Mouse (Mus musculus) neural tube, embryonic 11.5 days (tissue): Measurements from ENCODE around the gene Usp9y. TPM values are rescaled to one million over a fixed set of nuclear protein-coding genes. Genes with fewer than 3 reads are reported as not detected.

Source experiments
- ATAC-seq: fragments of 200-750 bp; cut with Nextera tagmentation; 2 replicates; pipeline ENCODE4 v1.8.0; 2017; ENCODE audit warnings: moderate number of reproducible peaks, mild to moderate bottlenecking, moderate TSS enrichment, moderate library complexity; ENCODE audit not compliant: insufficient read depth, low FRiP score, low TSS enrichment
- DNase-seq: peaks from one replicate; pipeline ENCODE4 v3.0.0-alpha.2; 2015; ENCODE audit warnings: low spot score
- H3K27ac ChIP-seq: fragments of 300-500 bp; sonication (generic); 2 replicates; pipeline ENCODE4 v1.5.1; 2014; ENCODE audit warnings: low read depth, mild to moderate bottlenecking, low read length
- H3K27me3 ChIP-seq: fragments of 300-500 bp; sonication (generic); 2 replicates; pipeline ENCODE4 v1.6.1; 2014; ENCODE audit warnings: mild to moderate bottlenecking, low read length, mixed read lengths; ENCODE audit not compliant: control insufficient read depth, insufficient read depth
- H3K36me3 ChIP-seq: fragments of 300-500 bp; sonication (generic); 2 replicates; pipeline ENCODE4 v1.6.1; 2014; ENCODE audit warnings: mild to moderate bottlenecking, low read length, moderate library complexity, mixed read lengths; ENCODE audit not compliant: control insufficient read depth, insufficient read depth
- H3K4me1 ChIP-seq: fragments of 300-500 bp; sonication (generic); 2 replicates; pipeline ENCODE4 v1.6.1; 2014; ENCODE audit warnings: low read length, mixed read lengths; ENCODE audit not compliant: control insufficient read depth, insufficient read depth
- H3K4me2 ChIP-seq: fragments of 300-500 bp; sonication (generic); 2 replicates; pipeline ENCODE4 v1.6.1; 2014; ENCODE audit warnings: low read depth, mild to moderate bottlenecking, moderate library complexity
- H3K4me3 ChIP-seq: fragments of 300-500 bp; sonication (generic); 2 replicates; pipeline ENCODE4 v1.5.1; 2014; ENCODE audit warnings: low read depth, low read length
- H3K9ac ChIP-seq: fragments of 300-500 bp; sonication (generic); 2 replicates; pipeline ENCODE4 v1.6.1; 2014; ENCODE audit warnings: mild to moderate bottlenecking, low read length
- H3K9me3 ChIP-seq: fragments of 300-500 bp; sonication (generic); 2 replicates; pipeline ENCODE4 v1.6.1; 2016; ENCODE audit warnings: low read length; ENCODE audit not compliant: control insufficient read depth
- WGBS: fragments of 180-500 bp; shearing (Covaris S2); extraction: QIAGEN DNeasy Blood & Tissue Kit; methylation state at CpG from one replicate; pipeline ENCODE4 v1.1.7; 2014; 5-methylcytosine and 5-hydroxymethylcytosine counted together
- polyA plus RNA-seq: library from polyadenylated mRNA; unstranded; fragments of >200 nt; fragmentation: Nextera tagmentation; extraction: Ambion mirVana; gene quantifications from 2 replicates; pipeline ENCODE4 v1.2.1, GENCODE M21; 2014

The Usp9y gene
- not detected in 2 replicates for polyA plus RNA-seq

DNA sequence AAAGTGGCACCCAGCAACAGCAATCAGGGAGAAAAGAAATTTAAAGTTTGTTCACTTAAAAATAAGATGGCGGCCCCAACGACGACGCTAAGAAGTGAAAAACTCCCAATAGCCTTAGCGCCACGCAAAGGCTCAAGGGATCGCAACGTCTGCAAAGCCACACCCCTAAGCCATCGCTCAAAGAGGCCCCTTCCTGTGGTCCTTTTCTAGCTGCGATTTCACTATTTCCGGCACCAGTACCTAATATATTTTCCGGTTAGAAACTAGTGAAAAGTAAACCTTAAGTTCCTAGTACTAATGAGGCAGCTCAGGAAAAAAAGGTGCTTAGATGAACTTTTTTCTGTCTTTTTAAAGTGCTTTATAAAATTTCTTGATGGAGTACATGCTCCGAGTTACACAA lies at the start of gene Usp9y:
Gene Usp9y (minus strand): TSS at position 101 of the 400 bp plus-strand sequence.
- no peaks in the 10 kb centered on the region for H3K9me3 ChIP-seq
- ATAC-seq (no peak), DNase-seq (no peak)
- no peak within 1 kb of the TSS for H3K9ac ChIP-seq
- no peak within 1 kb of the TSS for H3K4me2 ChIP-seq
- no peak within 1 kb of the TSS for H3K27ac ChIP-seq
- no peaks in the 10 kb centered on the region for H3K36me3 ChIP-seq
- no peaks in the 10 kb centered on the region for H3K27me3 ChIP-seq
- H3K4me1 ChIP-seq, result no peaks in the 10 kb centered on the region
- H3K4me3 ChIP-seq, result no peak within 1 kb of the TSS
- WGBS, result 93% methylated on average over 13 of the region's 13 CpGs

DNA sequence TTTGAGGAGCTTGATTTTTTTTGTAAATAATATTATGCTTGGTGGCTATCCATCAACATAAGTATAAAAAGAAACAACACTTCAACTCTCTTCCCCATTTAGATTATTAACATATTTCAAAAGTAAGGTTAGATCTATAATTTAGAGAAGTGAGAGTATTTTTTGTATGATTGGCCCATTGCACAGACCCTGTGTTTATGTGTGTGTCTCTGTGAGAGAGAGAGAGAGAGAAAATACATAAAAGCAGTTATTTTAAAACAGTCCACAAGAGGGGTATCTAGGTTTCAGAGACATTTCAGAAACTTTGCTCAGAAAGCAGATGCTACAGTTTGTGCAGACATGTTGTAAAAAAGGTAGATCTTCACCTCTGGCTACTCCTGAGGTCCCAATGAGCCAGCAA lies 165.9 kb downstream of the Usp9y start:
- no peak for DNase-seq
- ATAC-seq, result no peak
- Histone ChIP-seq H3K9ac (no peak overlapping the region), H3K4me3 (no peak overlapping the region), H3K4me1 (no peaks in the 10 kb centered on the region), H3K27me3 (no peaks in the 10 kb centered on the region), H3K9me3 (no peaks in the 10 kb centered on the region), H3K36me3 (no peaks in the 10 kb centered on the region), H3K27ac (no peak overlapping the region), H3K4me2 (no peak overlapping the region)

DNA sequence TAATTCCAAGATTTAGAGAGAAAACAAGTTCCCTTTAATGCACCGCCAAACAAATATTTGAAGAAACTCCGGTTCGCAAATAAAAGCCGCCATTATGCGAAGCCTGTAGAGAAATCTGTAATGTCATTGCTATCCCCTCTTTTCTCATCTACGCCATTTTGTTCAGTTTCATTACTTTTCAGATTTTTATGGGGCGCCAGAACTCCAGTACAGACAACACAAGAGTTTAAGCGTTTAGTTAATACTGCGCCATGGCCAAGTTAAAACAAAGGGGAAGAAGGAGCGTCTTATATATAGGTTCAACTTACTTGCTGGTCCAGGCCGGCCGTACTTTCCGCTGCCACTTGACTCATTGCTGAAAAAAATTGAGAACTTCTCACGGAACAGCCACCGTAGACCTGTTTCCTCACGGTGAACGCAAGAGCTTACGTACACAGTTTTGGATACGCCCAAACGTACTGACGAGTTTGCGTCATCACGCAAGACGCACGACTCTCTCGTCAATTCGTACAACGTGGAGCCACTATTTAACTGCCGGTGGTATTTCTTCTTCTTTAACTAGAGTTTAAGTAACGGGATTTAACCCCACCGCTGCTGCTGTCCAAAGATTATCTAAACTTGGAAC lies 173.3 kb downstream of the Usp9y start, which contains the start of gene Ddx3y:
Gene Ddx3y (minus strand): TSS at position 459 of the 625 bp plus-strand sequence.
- Histone ChIP-seq H3K9me3 (no peaks in the 10 kb centered on the region), H3K9ac (peak within 1 kb of the TSS; percentile 42), H3K36me3 (no peaks in the 10 kb centered on the region), H3K4me1 (no peaks in the 10 kb centered on the region), H3K27ac (no peak within 1 kb of the TSS), H3K27me3 (no peaks in the 10 kb centered on the region), H3K4me3 (peak within 1 kb of the TSS; percentile 32), H3K4me2 (peak within 1 kb of the TSS; percentile 27; the same call in 1 of the 2 replicates)
- ATAC-seq (peak; percentile 53; the same call in 1 of the 2 replicates), DNase-seq (peak; percentile 69)
- WGBS, result 2% methylated on average over 28 of the region's 31 CpGs

DNA sequence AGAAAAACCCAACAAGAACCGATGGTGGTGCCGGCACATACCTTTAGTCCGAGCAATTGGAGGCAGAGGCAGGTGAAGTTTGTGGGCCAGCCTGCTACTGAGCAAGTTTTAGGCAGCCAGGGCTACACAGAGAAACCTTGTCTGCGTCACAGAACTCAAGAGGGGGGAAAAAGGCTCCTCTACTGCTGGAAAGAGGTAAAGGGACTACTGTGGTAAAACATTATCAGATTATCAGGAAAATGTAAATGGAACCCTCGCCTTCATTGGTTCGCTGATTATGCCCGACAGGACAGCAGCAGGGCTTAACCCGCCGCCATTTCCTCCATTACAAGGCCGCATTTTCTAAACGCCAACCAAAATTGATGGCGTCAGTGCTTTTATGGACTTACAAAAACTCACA lies 173.8 kb downstream of the Usp9y start:
- 3% methylated on average over 11 of the region's 12 CpGs for WGBS
- H3K9me3 ChIP-seq, result no peaks in the 10 kb centered on the region

More for the DNA sequence above, 173.8 kb downstream of the Usp9y start:
- ATAC-seq (no peak), DNase-seq (peak; percentile 10)
- peak overlapping the region; percentile 32 for H3K4me3 ChIP-seq
- no peaks in the 10 kb centered on the region for H3K4me1 ChIP-seq
- peak overlapping the region; percentile 42 for H3K9ac ChIP-seq
- H3K4me2 ChIP-seq, result peak overlapping the region; percentile 27; the same call in 1 of the 2 replicates
- H3K27ac ChIP-seq, result no peak overlapping the region
- H3K27me3 ChIP-seq, result no peaks in the 10 kb centered on the region
- H3K36me3 ChIP-seq, result no peaks in the 10 kb centered on the region

Other genes starting within 250 kb of the Usp9y start
- 10.2 and 10.6 TPM in 2 replicates for gene Uty, start 214.0 kb downstream of the Usp9y start, polyA plus RNA-seq
- gene Ddx3y, start 173.2 kb downstream of the Usp9y start, polyA plus RNA-seq, result 15.7 and 19.1 TPM in 2 replicates